Mouse (Mus musculus) kidney, embryonic 15.5 days (tissue): Measurements from ENCODE around the gene Mrpl22. TPM values are rescaled to one million over a fixed set of nuclear protein-coding genes. Genes with fewer than 3 reads are reported as not detected.
"Not testable (repeated sequence)": the region's sequence is repeated elsewhere in the genome, so short reads cannot be mapped to it uniquely, and the experiment has no call there.

Source experiments
- ATAC-seq: fragments of 200-750 bp; cut with Nextera tagmentation; replicated peaks from 2 replicates; pipeline ENCODE4 v1.8.0; 2017; ENCODE audit warnings: moderate TSS enrichment; ENCODE audit not compliant: low FRiP score
- H3K27ac ChIP-seq: fragments of 300-500 bp; sonication (generic); 2 replicates; pipeline ENCODE4 v1.5.1; 2015; ENCODE audit warnings: mild to moderate bottlenecking, inconsistent platforms
- H3K27me3 ChIP-seq: fragments of 300-500 bp; sonication (generic); 2 replicates; pipeline ENCODE4 v1.6.1; 2015; ENCODE audit warnings: inconsistent platforms
- H3K36me3 ChIP-seq: fragments of 300-500 bp; sonication (generic); 2 replicates; pipeline ENCODE4 v1.6.1; 2015; ENCODE audit warnings: inconsistent platforms
- H3K4me1 ChIP-seq: fragments of 300-500 bp; sonication (generic); 2 replicates; pipeline ENCODE4 v1.6.1; 2015; ENCODE audit warnings: inconsistent platforms
- H3K4me2 ChIP-seq: fragments of 300-500 bp; sonication (generic); 2 replicates; pipeline ENCODE4 v1.6.1; 2015; ENCODE audit warnings: moderate library complexity, mild to moderate bottlenecking, inconsistent platforms
- H3K4me3 ChIP-seq: fragments of 300-500 bp; sonication (generic); replicated peaks from 2 replicates; pipeline ENCODE4 v1.5.1; 2015; ENCODE audit warnings: mild to moderate bottlenecking, inconsistent platforms
- H3K9ac ChIP-seq: fragments of 300-500 bp; sonication (generic); 2 replicates; pipeline ENCODE4 v1.6.1; 2015; ENCODE audit warnings: mild to moderate bottlenecking, inconsistent platforms
- H3K9me3 ChIP-seq: fragments of 300-500 bp; sonication (generic); replicated peaks from 2 replicates; pipeline ENCODE4 v1.6.1; 2016; ENCODE audit warnings: inconsistent platforms
- WGBS: fragments of 180-500 bp; shearing (Covaris S2); methylation state at CpG from one replicate; pipeline ENCODE4 v1.1.7; 2015; ENCODE audit warnings: mixed read lengths; 5-methylcytosine and 5-hydroxymethylcytosine counted together
- polyA plus RNA-seq: library from polyadenylated mRNA; unstranded; fragments of >200 nt; fragmentation: Nextera tagmentation; extraction: Ambion mirVana; gene quantifications from 2 replicates; pipeline ENCODE4 v1.2.1, GENCODE M21; 2015

Gene Mrpl22
- polyA plus RNA-seq, 1 experiment from 2014 or later = 145 TPM

DNA sequence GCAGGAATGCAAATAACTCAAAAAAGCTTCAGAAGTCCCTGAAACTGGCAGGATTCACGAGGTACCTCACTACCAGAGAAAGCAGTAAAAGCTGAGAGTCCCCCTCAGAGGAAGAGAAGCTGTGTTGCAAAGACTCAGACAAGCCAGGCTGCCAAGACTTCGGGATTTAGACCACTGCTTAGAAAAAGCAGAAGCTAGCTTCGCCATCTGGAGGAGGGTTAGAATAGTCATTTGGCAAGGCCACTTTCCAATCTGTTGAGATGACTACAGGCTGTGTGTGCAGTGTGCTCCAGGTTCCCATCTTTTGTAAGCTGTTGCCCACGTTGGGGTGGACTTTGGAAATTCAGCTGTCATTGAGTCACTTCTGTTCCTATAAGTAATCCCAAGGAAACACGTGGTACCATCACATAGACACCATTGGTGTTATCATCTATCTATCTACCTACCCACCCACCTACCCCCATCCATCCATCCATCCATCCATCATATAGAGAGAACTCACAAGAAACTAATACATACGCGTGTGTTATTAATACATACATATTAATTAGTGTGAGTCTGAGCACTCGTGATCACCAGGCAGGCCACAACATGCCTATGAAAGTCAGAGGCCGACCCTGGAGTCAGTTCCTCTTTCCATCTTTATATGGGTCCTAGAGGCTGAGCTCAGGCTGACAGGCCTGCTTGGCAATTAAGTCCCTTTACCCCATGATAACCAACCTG lies 27.6 kb upstream of the Mrpl22 start:
- Histone ChIP-seq H3K4me3 (no peak overlapping the region), H3K9me3 (no peaks in the 10 kb centered on the region), H3K36me3 (peaks cover 94% of the 10 kb centered on the region), H3K4me1 (no peaks in the 10 kb centered on the region), H3K4me2 (no peak overlapping the region), H3K27ac (no peak overlapping the region), H3K27me3 (no peaks in the 10 kb centered on the region), H3K9ac (no peak overlapping the region)
- 91% methylated on average over 9 of the region's 9 CpGs for WGBS
- no peak for ATAC-seq

- H3K27ac ChIP-seq = no peak overlapping the region
- H3K4me1 ChIP-seq = no peaks in the 10 kb centered on the region
- no peaks in the 10 kb centered on the region for H3K9me3 ChIP-seq
- no peak overlapping the region for H3K9ac ChIP-seq
- ATAC-seq = no peak
- no peak overlapping the region for H3K4me2 ChIP-seq
- H3K36me3 ChIP-seq = peaks cover 92% of the 10 kb centered on the region
- no peak overlapping the region for H3K4me3 ChIP-seq
- H3K27me3 ChIP-seq = no peaks in the 10 kb centered on the region
- 94% methylated on average over 5 of the region's 5 CpGs for WGBS
These were observed 25.2 kb upstream of the Mrpl22 start for GRCm38 (mm10) chr11:58146241-58146640.

- no peak for ATAC-seq
- peaks cover 91% of the 10 kb centered on the region for H3K36me3 ChIP-seq
- no peak overlapping the region for H3K27ac ChIP-seq
These were observed 16.0 kb upstream of the Mrpl22 start for GRCm38 (mm10) chr11:58155458-58155857.

DNA sequence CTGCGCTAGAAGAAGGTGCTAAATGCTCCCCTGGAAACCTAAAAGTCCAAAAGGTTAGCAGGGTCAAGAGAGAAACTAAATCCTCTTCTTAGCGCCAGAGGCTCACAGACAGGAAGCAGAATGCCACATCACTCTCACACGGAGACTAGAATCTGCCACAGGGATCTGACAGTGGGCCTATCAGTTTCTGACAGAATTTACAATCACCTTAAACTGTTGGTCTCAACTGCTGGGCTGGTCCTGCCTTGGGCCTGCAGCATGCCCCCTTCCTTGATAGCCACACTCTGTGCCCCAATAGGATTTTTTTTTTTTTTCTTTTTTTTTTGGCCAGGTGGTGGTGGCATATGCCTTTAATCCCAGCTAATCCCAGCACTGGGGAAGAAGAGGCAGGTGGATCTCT lies 14.6 kb upstream of the Mrpl22 start:
- Histone ChIP-seq H3K9ac (no peak overlapping the region), H3K4me1 (no peaks in the 10 kb centered on the region), H3K27me3 (no peaks in the 10 kb centered on the region), H3K9me3 (no peaks in the 10 kb centered on the region), H3K4me2 (no peak overlapping the region), H3K4me3 (no peak overlapping the region), H3K36me3 (peaks cover 93% of the 10 kb centered on the region), H3K27ac (no peak overlapping the region)
- ATAC-seq = no peak
- WGBS = 63% methylated on average over 3 of the region's 3 CpGs

More at GRCm38 (mm10) chr11:58155458-58155857, 16.0 kb upstream of the Mrpl22 start:
- Histone ChIP-seq H3K4me1 (no peaks in the 10 kb centered on the region), H3K27me3 (no peaks in the 10 kb centered on the region), H3K9ac (no peak overlapping the region), H3K4me3 (no peak overlapping the region), H3K9me3 (no peaks in the 10 kb centered on the region), H3K4me2 (no peak overlapping the region)
- 87% methylated on average over 9 of the region's 9 CpGs for WGBS

DNA sequence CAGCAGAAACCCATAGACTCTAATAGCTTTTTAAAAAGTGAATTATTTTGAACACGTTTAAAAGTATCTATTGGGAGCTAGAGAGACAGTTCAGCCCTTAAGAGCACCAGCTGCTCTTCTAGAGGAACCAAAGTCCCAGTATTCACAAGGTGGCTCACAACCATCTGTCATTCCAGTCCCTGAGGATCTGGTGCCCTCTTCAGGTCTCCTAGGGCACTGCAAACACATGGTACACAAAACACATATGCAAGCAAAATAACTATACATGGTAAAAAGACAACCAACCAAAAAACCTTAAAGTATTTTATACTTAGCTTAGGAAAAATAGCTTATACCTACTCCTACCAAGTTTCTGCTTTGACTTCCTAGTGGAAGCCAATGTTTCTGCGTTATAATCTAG lies 6.4 kb upstream of the Mrpl22 start:
- no peak for ATAC-seq
- H3K27ac ChIP-seq = no peak overlapping the region
- no peak overlapping the region for H3K4me2 ChIP-seq
- no peaks in the 10 kb centered on the region; the same call in 1 of the 2 replicates for H3K9me3 ChIP-seq
- 94% methylated on average over 2 of the region's 2 CpGs for WGBS
- H3K36me3 ChIP-seq = peaks cover 65% of the 10 kb centered on the region
- H3K4me1 ChIP-seq = peaks cover 9% of the 10 kb centered on the region
- no peaks in the 10 kb centered on the region for H3K27me3 ChIP-seq
- H3K4me3 ChIP-seq = no peak overlapping the region
- H3K9ac ChIP-seq = no peak overlapping the region

DNA sequence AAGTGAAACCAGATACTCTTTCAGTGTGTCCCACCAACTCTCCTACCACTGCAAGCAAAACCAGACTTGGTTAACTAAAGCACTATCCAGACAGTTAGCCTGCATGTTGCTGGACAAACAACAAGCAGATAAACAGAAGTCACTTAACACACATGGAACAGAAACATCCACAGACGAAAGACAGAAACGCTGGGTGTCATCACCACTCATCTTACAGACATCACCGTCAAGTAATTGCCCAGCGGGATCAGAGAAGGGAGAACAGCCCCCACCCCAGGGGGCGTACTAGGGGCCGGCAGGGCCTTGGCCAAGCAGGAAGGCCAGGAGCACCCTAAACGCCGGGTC lies 3.7 kb upstream of the Mrpl22 start:
- peaks cover 41% of the 10 kb centered on the region for H3K36me3 ChIP-seq

GRCm38 (mm10) chr11:58168167-58168915 lies 3.1 kb upstream of the Mrpl22 start, which contains the start of gene Gemin5:
Gene Gemin5 (minus strand): TSS chr11:58168539.
- H3K27ac ChIP-seq = peak within 1 kb of the TSS; percentile 66
- ATAC-seq = peak; percentile 87
- H3K9me3 ChIP-seq = no peaks in the 10 kb centered on the region; the same call in 1 of the 2 replicates
- H3K4me1 ChIP-seq = peaks cover 23% of the 10 kb centered on the region
- peak within 1 kb of the TSS; percentile 80 for H3K4me3 ChIP-seq
- peak within 1 kb of the TSS; percentile 68 for H3K9ac ChIP-seq
- H3K4me2 ChIP-seq = peak within 1 kb of the TSS; percentile 76
- peaks cover 41% of the 10 kb centered on the region for H3K36me3 ChIP-seq
- 2% methylated on average over 71 of the region's 71 CpGs for WGBS
- no peaks in the 10 kb centered on the region for H3K27me3 ChIP-seq

More for the DNA sequence above, 3.7 kb upstream of the Mrpl22 start:
- WGBS = under 1% methylated on average over 8 of the region's 8 CpGs
- Histone ChIP-seq H3K4me2 (peak overlapping the region; percentile 76), H3K27ac (peak overlapping the region; percentile 66), H3K9ac (peak overlapping the region; percentile 68), H3K27me3 (no peaks in the 10 kb centered on the region), H3K4me3 (peak overlapping the region; percentile 80), H3K9me3 (no peaks in the 10 kb centered on the region; the same call in 1 of the 2 replicates), H3K4me1 (peaks cover 20% of the 10 kb centered on the region)
- no peak for ATAC-seq

- Histone ChIP-seq H3K9me3 (no peaks in the 10 kb centered on the region; the same call in 1 of the 2 replicates), H3K9ac (no peak overlapping the region), H3K4me3 (no peak overlapping the region), H3K4me2 (no peak overlapping the region), H3K4me1 (peaks cover 23% of the 10 kb centered on the region), H3K27ac (no peak overlapping the region), H3K36me3 (peaks cover 41% of the 10 kb centered on the region), H3K27me3 (no peaks in the 10 kb centered on the region)
- 74% methylated on average over 4 of the region's 4 CpGs for WGBS
- no peak for ATAC-seq
These were observed 1.8 kb upstream of the Mrpl22 start for GRCm38 (mm10) chr11:58169666-58170065.

- no peaks in the 10 kb centered on the region for H3K27me3 ChIP-seq
These were observed 8.1 kb downstream of the Mrpl22 start for GRCm38 (mm10) chr11:58179563-58179962.

DNA sequence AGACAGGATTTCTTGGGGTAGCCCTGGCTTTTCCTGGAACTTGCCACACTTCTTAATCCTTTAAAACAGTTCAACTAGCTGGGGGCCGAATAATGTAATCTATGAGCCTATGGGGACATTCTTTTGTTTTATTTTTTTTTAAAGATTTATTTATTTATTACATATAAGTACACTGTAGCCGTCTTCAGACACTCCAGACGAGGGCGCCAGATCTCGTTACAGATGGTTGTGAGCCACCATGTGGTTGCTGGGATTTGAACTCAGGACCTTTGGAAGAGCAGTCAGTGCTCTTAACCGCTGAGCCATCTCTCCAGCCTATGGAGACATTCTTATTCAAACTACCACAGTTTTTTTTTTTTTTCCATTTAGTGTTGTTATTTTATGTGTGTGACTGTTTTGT lies 8.5 kb downstream of the Mrpl22 start:
- not testable (repeated sequence) for H3K9ac ChIP-seq, H3K27ac ChIP-seq, H3K4me3 ChIP-seq, H3K27me3 ChIP-seq, H3K4me1 ChIP-seq, ATAC-seq, H3K9me3 ChIP-seq, H3K4me2 ChIP-seq
- peaks cover 53% of the 10 kb centered on the region for H3K36me3 ChIP-seq
- 93% methylated on average over 6 of the region's 6 CpGs for WGBS

More at GRCm38 (mm10) chr11:58179563-58179962, 8.1 kb downstream of the Mrpl22 start:
- Histone ChIP-seq H3K4me2 (no peak overlapping the region), H3K9me3 (no peaks in the 10 kb centered on the region), H3K36me3 (peaks cover 57% of the 10 kb centered on the region), H3K9ac (no peak overlapping the region), H3K4me1 (no peaks in the 10 kb centered on the region), H3K27ac (no peak overlapping the region), H3K4me3 (no peak overlapping the region)
- ATAC-seq = 0 out of 2 replicates have a peak, but pooled peaks have one; percentile 52
- WGBS = 36% methylated on average over 3 of the region's 3 CpGs

DNA sequence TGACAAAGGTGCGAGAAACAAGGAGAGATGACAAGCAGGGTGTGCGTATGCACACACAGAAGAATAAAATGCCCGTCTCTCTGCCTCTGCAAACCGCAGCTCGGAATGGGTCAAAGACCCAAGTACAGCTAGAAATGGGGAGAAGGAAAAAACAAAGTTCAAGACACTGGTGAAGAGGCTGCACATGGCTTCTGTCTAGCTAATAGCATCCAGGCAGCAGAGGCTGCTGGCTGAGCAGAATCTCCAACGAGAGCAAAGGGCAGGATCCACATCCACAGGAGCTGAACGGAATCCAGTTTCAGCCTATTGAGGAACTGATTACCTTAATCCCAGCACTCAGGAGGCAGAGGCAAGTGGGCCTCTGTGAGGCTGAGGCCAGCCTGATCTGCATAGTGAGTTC lies 9.3 kb downstream of the Mrpl22 start:
- no peak for ATAC-seq
- Histone ChIP-seq H3K27me3 (no peaks in the 10 kb centered on the region), H3K27ac (no peak overlapping the region), H3K36me3 (peaks cover 45% of the 10 kb centered on the region), H3K4me3 (no peak overlapping the region), H3K9me3 (no peaks in the 10 kb centered on the region), H3K4me2 (no peak overlapping the region), H3K9ac (no peak overlapping the region), H3K4me1 (no peaks in the 10 kb centered on the region)
- 91% methylated on average over 7 of the region's 7 CpGs for WGBS

GRCm38 (mm10) chr11:58183579-58183978 lies 12.1 kb downstream of the Mrpl22 start:
- Histone ChIP-seq H3K4me3 (no peak overlapping the region), H3K27me3 (no peaks in the 10 kb centered on the region), H3K36me3 (peaks cover 17% of the 10 kb centered on the region), H3K9ac (no peak overlapping the region), H3K4me1 (no peaks in the 10 kb centered on the region), H3K4me2 (no peak overlapping the region), H3K9me3 (no peaks in the 10 kb centered on the region), H3K27ac (no peak overlapping the region)
- WGBS = 89% methylated on average over 3 of the region's 3 CpGs
- ATAC-seq = no peak
